Mouse (Mus musculus): ENCODE measurements around the gene 4931428L18Rik.
A peak's percentile ranks its signal among the peaks of the same experiment; 100 is the strongest.

The 4931428L18Rik gene

GRCm38 (mm10) chr1:31222564-31222963 is at the start of gene 4931428L18Rik, which contains the start of gene Pih1d3:
Gene 4931428L18Rik, minus strand, starts transcription at chr1:31222684.
Gene Pih1d3, plus strand, starts transcription at chr1:31222838.
- DNase-seq (ENCODE audit: low spot score): no peak

GRCm38 (mm10) chr1:31260218-31260923 is 37.9 kb upstream of the 4931428L18Rik start:
- no peak for DNase-seq (ENCODE audit: low spot score)

- no peak for DNase-seq (ENCODE audit: low spot score)
Measured at GRCm38 (mm10) chr1:31233319-31234036, 11.0 kb upstream of the 4931428L18Rik start.

GRCm38 (mm10) chr1:31220599-31221250 is 1.8 kb downstream of the 4931428L18Rik start:
- DNase-seq (ENCODE audit: low spot score): no peak

- no peak for DNase-seq (ENCODE audit: low spot score)
Measured at GRCm38 (mm10) chr1:31214831-31215230, 7.7 kb downstream of the 4931428L18Rik start.

- peak; percentile 34 for DNase-seq (ENCODE audit: low spot score)
Measured at GRCm38 (mm10) chr1:31210144-31210543, 12.3 kb downstream of the 4931428L18Rik start.

GRCm38 (mm10) chr1:31205770-31206169 is 16.7 kb downstream of the 4931428L18Rik start:
- no peak for DNase-seq (ENCODE audit: low spot score)

- no peak for DNase-seq (ENCODE audit: low spot score)
Measured at GRCm38 (mm10) chr1:31205346-31205745, 17.1 kb downstream of the 4931428L18Rik start.

- no peak for DNase-seq (ENCODE audit: low spot score)
Measured at GRCm38 (mm10) chr1:31203771-31204170, 18.7 kb downstream of the 4931428L18Rik start.

GRCm38 (mm10) chr1:31196959-31197358 is 25.5 kb downstream of the 4931428L18Rik start:
- no peak for DNase-seq (ENCODE audit: low spot score)

- DNase-seq (ENCODE audit: low spot score): no peak
Measured at GRCm38 (mm10) chr1:31195633-31196032, 26.9 kb downstream of the 4931428L18Rik start.

- DNase-seq (ENCODE audit: low spot score): no peak
Measured at GRCm38 (mm10) chr1:31190237-31190866, 32.1 kb downstream of the 4931428L18Rik start.

- DNase-seq (ENCODE audit: low spot score): no peak
Measured at GRCm38 (mm10) chr1:31178264-31178663, 44.2 kb downstream of the 4931428L18Rik start.

GRCm38 (mm10) chr1:31176101-31176500 is 46.4 kb downstream of the 4931428L18Rik start, which contains the start of gene Lgsn:
Gene Lgsn, plus strand, starts transcription at chr1:31176401.
- no peak for DNase-seq (ENCODE audit: low spot score)

- DNase-seq (ENCODE audit: low spot score): no peak
Measured at GRCm38 (mm10) chr1:31175401-31175800, 47.1 kb downstream of the 4931428L18Rik start.

- no peak for DNase-seq (ENCODE audit: low spot score)
Measured at GRCm38 (mm10) chr1:31165326-31166121, 57.0 kb downstream of the 4931428L18Rik start.

GRCm38 (mm10) chr1:31164527-31165189 is 57.8 kb downstream of the 4931428L18Rik start:
- no peak for DNase-seq (ENCODE audit: low spot score)

- DNase-seq (ENCODE audit: low spot score): no peak
Measured at GRCm38 (mm10) chr1:31156884-31157283, 65.6 kb downstream of the 4931428L18Rik start.

GRCm38 (mm10) chr1:31156185-31156584 is 66.3 kb downstream of the 4931428L18Rik start:
- DNase-seq (ENCODE audit: low spot score): no peak

- DNase-seq (ENCODE audit: low spot score): peak; percentile 36
Measured at GRCm38 (mm10) chr1:31153793-31154349, 68.6 kb downstream of the 4931428L18Rik start.

Measured in ovary, postnatal 14 days (tissue).